Mouse (Mus musculus) CH12.LX (cell line): Measurements from ENCODE around the gene Rhbdl1.

Experiments used
- CHD1 ChIP-seq: IDR thresholded peaks from 2 replicates; pipeline ENCODE4 v1.6.1; 2012; ENCODE audit warnings: low read depth, low read length, improper control_type of control experiment, inconsistent platforms
- ELF1 ChIP-seq: IDR thresholded peaks from 2 replicates; pipeline ENCODE4 v1.6.1; 2014; ENCODE audit warnings: low read depth, mild to moderate bottlenecking, inconsistent platforms, low read length, improper control_type of control experiment
- EP300 ChIP-seq: IDR thresholded peaks from 2 replicates; pipeline ENCODE4 v1.6.1; 2011; ENCODE audit warnings: low read length, improper control_type of control experiment
- ETS1 ChIP-seq: conservative IDR thresholded peaks from 2 replicates; pipeline ENCODE4 v1.6.1; 2012; ENCODE audit warnings: low read depth, mild to moderate bottlenecking, inconsistent platforms, low read length, improper control_type of control experiment, moderate library complexity
- HCFC1 ChIP-seq: IDR thresholded peaks from 2 replicates; pipeline ENCODE4 v1.6.1; 2012; ENCODE audit warnings: low read depth, mild to moderate bottlenecking, inconsistent platforms, low read length, improper control_type of control experiment
- JUND ChIP-seq: conservative IDR thresholded peaks from 2 replicates; pipeline ENCODE4 v1.6.1; 2011; ENCODE audit warnings: low read depth, low read length, improper control_type of control experiment
- NRF1 ChIP-seq: IDR thresholded peaks from 2 replicates; pipeline ENCODE4 v1.6.1; 2014; ENCODE audit warnings: low read depth, mild to moderate bottlenecking, inconsistent platforms, low read length, improper control_type of control experiment, moderate library complexity
- POLR2A ChIP-seq: IDR thresholded peaks from 2 replicates; pipeline ENCODE4 v1.6.1; 2011; ENCODE audit warnings: low read depth, mild to moderate bottlenecking, improper control_type of control experiment, low read length
- RAD21 ChIP-seq: IDR thresholded peaks from 2 replicates; pipeline ENCODE4 v1.6.1; 2011; ENCODE audit warnings: low read depth, mild to moderate bottlenecking, low read length, improper control_type of control experiment, moderate library complexity
- SIN3A ChIP-seq: IDR thresholded peaks from 2 replicates; pipeline ENCODE4 v1.6.1; 2012; ENCODE audit warnings: low read length, improper control_type of control experiment, inconsistent platforms
- USF1 ChIP-seq: IDR thresholded peaks from 2 replicates; pipeline ENCODE4 v1.6.1; 2014; ENCODE audit warnings: low read depth, mild to moderate bottlenecking, inconsistent platforms, low read length, improper control_type of control experiment
- ZNF384 ChIP-seq: IDR thresholded peaks from 2 replicates; pipeline ENCODE4 v1.6.1; 2012; ENCODE audit warnings: low read depth, low read length, improper control_type of control experiment, inconsistent platforms

GRCm38 (mm10) chr17:25834595-25835222 lies 2.4 kb downstream of the Rhbdl1 start:
- TF ChIP-seq POLR2A, result no peak
- TF ChIP-seq EP300, result no peak
- no peak for TF ChIP-seq RAD21
- no peak for TF ChIP-seq HCFC1
- no peak for TF ChIP-seq CHD1
- TF ChIP-seq ETS1, result no peak
- no peak for TF ChIP-seq USF1
- TF ChIP-seq SIN3A, result no peak
- TF ChIP-seq ZNF384, result no peak
- TF ChIP-seq NRF1, result no peak
- TF ChIP-seq ELF1, result no peak
- no peak for TF ChIP-seq JUND
